Mouse (Mus musculus) heart, embryonic 15.5 days (tissue): Measurements from ENCODE around the gene Gm49340. TPM values are rescaled to one million over a fixed set of nuclear protein-coding genes. Genes with fewer than 3 reads are reported as not detected.

Experiments
- ATAC-seq: fragments of 200-750 bp; cut with Nextera tagmentation; replicated peaks from 2 replicates; pipeline ENCODE4 v1.8.0; 2017; ENCODE audit warnings: low read depth, moderate TSS enrichment; ENCODE audit not compliant: insufficient number of reproducible peaks, insufficient read depth, low FRiP score
- H3K27ac ChIP-seq: fragments of 300-500 bp; sonication (generic); 2 replicates; pipeline ENCODE4 v1.5.1; 2015; ENCODE audit warnings: mild to moderate bottlenecking, inconsistent platforms
- H3K27me3 ChIP-seq: fragments of 300-500 bp; sonication (generic); 2 replicates; pipeline ENCODE4 v1.6.1; 2015; ENCODE audit warnings: inconsistent platforms
- H3K36me3 ChIP-seq: fragments of 300-500 bp; sonication (generic); 2 replicates; pipeline ENCODE4 v1.6.1; 2015; ENCODE audit warnings: mild to moderate bottlenecking, inconsistent platforms
- H3K4me1 ChIP-seq: fragments of 300-500 bp; sonication (generic); replicated peaks from 2 replicates; pipeline ENCODE4 v1.6.1; 2015; ENCODE audit warnings: inconsistent platforms
- H3K4me2 ChIP-seq: fragments of 300-500 bp; sonication (generic); 2 replicates; pipeline ENCODE4 v1.6.1; 2015; ENCODE audit warnings: inconsistent platforms, mild to moderate bottlenecking, moderate library complexity
- H3K4me3 ChIP-seq: fragments of 300-500 bp; sonication (generic); 2 replicates; pipeline ENCODE4 v1.5.1; 2015; ENCODE audit warnings: mild to moderate bottlenecking, inconsistent platforms
- H3K9ac ChIP-seq: fragments of 300-500 bp; sonication (generic); 2 replicates; pipeline ENCODE4 v1.6.1; 2015; ENCODE audit warnings: mild to moderate bottlenecking, inconsistent platforms
- H3K9me3 ChIP-seq: fragments of 300-500 bp; sonication (generic); replicated peaks from 2 replicates; pipeline ENCODE4 v1.6.1; 2016; ENCODE audit warnings: inconsistent platforms
- WGBS: fragments of 180-500 bp; shearing (Covaris S2); methylation state at CpG from one replicate; pipeline ENCODE4 v1.1.7; 2015; ENCODE audit warnings: mixed read lengths; 5-methylcytosine and 5-hydroxymethylcytosine counted together
- polyA plus RNA-seq: library from polyadenylated mRNA; unstranded; fragments of >200 nt; fragmentation: Nextera tagmentation; extraction: Ambion mirVana; gene quantifications from 2 replicates; pipeline ENCODE4 v1.2.1, GENCODE M21; 2015

Gm49340 gene
- polyA plus RNA-seq, 1 experiment from 2014 or later = not detected

DNA sequence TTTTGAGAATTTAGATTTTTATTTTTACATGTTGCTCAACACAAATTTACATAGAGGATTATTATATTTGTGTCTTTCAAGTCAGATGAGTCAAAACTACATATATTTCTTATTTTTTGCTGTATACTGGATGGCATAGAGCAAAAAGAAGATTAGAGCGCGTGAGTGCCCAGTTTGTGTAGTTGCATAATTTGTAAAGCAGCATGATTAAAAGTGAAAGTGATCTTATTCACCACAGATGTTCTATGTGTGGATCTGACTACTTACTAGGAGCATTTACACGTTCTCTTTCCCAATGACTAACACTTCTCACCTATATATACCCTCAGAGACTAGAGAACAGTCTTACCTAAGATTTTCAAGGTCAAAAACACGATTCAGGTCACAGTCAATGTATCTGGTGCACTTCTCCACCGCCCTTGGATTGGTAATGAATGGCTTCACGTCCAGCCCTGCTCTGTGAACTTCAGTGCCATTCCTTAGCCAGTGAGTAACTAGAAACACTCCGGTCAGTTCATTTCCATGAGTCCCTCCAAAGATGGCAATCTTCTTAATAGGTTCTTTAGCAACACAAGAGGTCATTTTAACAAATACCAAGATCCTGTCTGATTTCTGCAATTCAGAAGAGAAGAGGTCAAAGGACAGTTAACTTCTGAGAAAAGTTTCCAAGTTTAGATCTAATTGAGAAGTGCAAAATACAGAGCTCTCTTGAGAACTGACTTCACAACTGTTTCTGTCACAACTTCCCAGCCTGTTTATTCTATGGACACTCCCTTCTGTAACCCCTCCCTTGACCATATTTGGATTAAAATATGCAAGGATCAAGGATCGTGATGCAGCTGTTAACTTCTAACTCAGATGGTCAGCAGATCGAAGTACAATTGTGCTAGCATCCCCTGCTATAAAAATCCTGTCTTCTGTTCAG lies 5.4 kb upstream of the Gm49340 start:
- Histone ChIP-seq H3K4me2 (no peak overlapping the region), H3K36me3 (no peaks in the 10 kb centered on the region), H3K9me3 (no peaks in the 10 kb centered on the region), H3K27me3 (no peaks in the 10 kb centered on the region), H3K4me1 (no peaks in the 10 kb centered on the region), H3K4me3 (no peak overlapping the region), H3K9ac (no peak overlapping the region), H3K27ac (no peak overlapping the region)
- no peak for ATAC-seq
- whole genome bisulfite sequencing = 61% methylated on average over 9 of the region's 9 CpGs

DNA sequence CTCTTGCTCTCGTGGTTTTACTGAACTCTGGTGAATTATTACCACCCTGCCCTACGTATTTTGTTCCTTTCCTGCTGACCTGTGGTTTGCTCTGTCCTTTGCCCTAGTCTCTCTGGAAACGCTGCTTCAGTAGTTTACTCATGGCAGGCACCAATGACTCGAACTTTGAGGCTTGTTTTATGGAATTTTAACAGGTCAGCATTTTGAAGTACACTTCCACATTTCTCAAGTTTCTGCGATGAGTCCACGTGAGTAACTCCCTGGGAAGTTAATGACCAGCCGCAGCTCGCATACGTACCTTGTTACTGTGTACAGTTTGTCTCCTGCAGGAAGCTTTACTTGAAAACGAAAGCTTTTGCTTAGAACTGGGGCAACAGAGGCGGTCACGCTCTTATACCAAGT lies 3.1 kb upstream of the Gm49340 start:
- Histone ChIP-seq H3K36me3 (no peaks in the 10 kb centered on the region), H3K4me2 (no peak overlapping the region), H3K27me3 (no peaks in the 10 kb centered on the region), H3K9ac (no peak overlapping the region), H3K27ac (no peak overlapping the region), H3K4me1 (no peaks in the 10 kb centered on the region), H3K4me3 (no peak overlapping the region), H3K9me3 (no peaks in the 10 kb centered on the region)
- ATAC-seq = no peak
- 52% methylated on average over 12 of the region's 12 CpGs for WGBS

DNA sequence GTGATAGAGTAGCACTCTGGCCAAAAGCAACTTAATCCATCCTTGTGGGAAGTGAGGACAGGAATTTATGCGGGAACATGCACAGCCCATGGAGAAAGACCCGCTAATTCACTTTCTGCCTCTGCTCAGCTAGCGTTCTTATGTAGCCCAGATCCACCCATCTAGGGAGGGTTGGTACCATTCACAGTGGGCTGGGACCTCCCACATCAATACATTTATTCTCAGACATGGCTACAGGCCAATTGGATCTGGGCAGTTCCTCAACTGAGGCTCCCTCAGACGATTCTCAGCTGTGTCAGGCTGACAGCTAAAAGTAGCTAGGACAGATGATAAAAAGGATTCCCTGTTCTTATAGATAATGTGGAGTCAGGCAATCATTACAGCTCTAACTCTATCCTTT lies 2.2 kb upstream of the Gm49340 start:
- no peaks in the 10 kb centered on the region for H3K4me1 ChIP-seq
- no peaks in the 10 kb centered on the region for H3K9me3 ChIP-seq
- H3K36me3 ChIP-seq = no peaks in the 10 kb centered on the region
- no peak for ATAC-seq
- no peak overlapping the region for H3K4me3 ChIP-seq
- H3K9ac ChIP-seq = no peak overlapping the region
- H3K27ac ChIP-seq = no peak overlapping the region
- H3K27me3 ChIP-seq = no peaks in the 10 kb centered on the region
- H3K4me2 ChIP-seq = no peak overlapping the region
- WGBS = 55% methylated on average over 4 of the region's 4 CpGs

DNA sequence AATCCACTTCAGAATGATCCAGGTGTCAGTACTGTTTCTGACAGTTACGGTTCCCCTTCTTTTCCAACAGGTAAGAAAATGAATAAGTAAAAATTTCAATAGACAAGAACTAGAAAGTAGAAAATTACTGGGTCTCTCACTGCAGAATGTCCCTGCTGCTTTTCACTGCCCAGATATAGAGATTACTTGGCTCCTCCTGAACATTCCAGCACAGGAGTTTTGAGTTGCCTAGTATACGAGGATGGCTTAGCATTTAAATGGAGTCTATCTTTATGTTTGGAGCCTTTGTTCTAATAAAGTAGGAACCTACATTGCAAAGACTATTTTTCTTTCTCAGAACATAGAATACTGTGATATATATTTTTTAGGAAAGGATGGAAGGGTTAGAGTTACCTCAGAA lies 3.8 kb downstream of the Gm49340 start:
- no peak for ATAC-seq
- H3K4me1 ChIP-seq = no peaks in the 10 kb centered on the region
- H3K4me3 ChIP-seq = no peak overlapping the region
- no peaks in the 10 kb centered on the region for H3K9me3 ChIP-seq
- H3K27me3 ChIP-seq = no peaks in the 10 kb centered on the region
- no peak overlapping the region for H3K4me2 ChIP-seq
- H3K9ac ChIP-seq = no peak overlapping the region
- H3K36me3 ChIP-seq = no peaks in the 10 kb centered on the region
- no peak overlapping the region for H3K27ac ChIP-seq
- whole genome bisulfite sequencing = 65% methylated on average over 2 of the region's 2 CpGs

DNA sequence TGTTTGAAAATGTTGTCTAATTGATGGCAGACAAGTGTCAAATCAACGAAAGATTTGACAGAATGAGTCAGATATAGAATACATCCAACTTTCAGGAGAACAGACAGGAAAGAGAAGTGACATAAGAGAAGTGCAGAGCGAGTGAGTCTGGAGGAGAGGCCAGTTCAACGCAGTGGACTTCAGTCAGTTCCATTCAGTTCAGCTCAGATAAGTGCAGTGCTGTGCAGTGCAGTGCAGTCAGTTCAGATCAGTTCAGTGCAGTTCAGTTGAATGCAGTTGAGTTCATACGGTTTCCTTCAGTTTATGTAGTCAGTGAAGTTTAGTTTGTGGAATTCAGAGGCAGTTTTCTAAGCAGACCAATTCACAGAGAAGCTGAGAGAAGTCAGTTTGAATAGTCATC lies 7.4 kb downstream of the Gm49340 start:
- H3K9ac ChIP-seq = no peak overlapping the region
- no peak for ATAC-seq
- no peak overlapping the region for H3K4me2 ChIP-seq
- no peaks in the 10 kb centered on the region for H3K9me3 ChIP-seq
- no peaks in the 10 kb centered on the region for H3K36me3 ChIP-seq
- H3K4me1 ChIP-seq = no peaks in the 10 kb centered on the region
- WGBS = 59% methylated on average over 4 of the region's 4 CpGs
- no peaks in the 10 kb centered on the region for H3K27me3 ChIP-seq
- no peak overlapping the region for H3K27ac ChIP-seq
- H3K4me3 ChIP-seq = no peak overlapping the region

DNA sequence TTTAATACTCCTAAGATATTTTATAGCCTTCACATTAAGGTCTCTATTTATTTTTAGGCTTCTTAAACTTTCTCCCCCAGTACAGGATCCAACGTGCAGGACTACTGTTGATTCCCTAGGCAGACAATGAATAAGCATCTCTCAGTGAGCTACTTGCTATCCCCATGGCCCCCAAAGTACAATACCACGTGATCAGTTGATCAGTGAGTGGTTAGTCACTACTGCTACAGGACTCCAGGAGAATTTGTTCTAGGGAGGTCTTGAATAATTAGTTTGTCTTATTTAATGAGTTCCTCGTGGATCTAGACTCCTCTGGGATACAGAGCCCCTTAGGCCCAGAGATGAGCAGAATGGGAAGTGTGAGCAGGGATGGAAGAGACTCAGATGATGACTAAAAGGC lies 20.9 kb downstream of the Gm49340 start, which contains the start of gene Olfr20:
Olfr20 (plus strand) TSS at position 301 of the 400 bp plus-strand sequence.
- Histone ChIP-seq H3K4me1 (no peaks in the 10 kb centered on the region), H3K9me3 (no peaks in the 10 kb centered on the region), H3K4me3 (no peak within 1 kb of the TSS), H3K4me2 (no peak within 1 kb of the TSS), H3K27ac (no peak within 1 kb of the TSS), H3K36me3 (no peaks in the 10 kb centered on the region), H3K27me3 (no peaks in the 10 kb centered on the region), H3K9ac (no peak within 1 kb of the TSS)
- 32% methylated on average over 3 of the region's 3 CpGs for WGBS
- no peak for ATAC-seq

DNA sequence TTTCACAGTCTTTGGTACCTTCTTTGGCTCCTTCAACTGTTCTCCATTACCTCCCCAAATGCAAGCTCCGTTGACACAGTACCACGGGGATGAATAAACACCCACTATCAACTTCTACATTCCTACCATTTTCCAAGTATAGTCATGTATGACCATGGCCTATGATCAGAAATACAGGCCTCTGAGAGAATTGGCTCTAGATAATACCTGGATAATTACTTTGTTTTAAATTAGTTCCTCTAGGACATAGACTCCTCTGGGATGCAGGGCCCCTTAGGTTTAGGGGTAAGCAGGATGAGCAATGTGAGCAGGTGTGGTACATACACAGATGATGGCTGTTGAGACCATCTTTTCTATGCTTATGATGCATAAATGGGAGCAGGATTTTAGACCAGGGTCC lies 41.4 kb downstream of the Gm49340 start, which contains the start of gene Olfr376:
Olfr376 (plus strand) TSS at position 301 of the 400 bp plus-strand sequence.
- no peak within 1 kb of the TSS for H3K9ac ChIP-seq
- no peaks in the 10 kb centered on the region for H3K9me3 ChIP-seq
- no peaks in the 10 kb centered on the region for H3K36me3 ChIP-seq
- no peak within 1 kb of the TSS for H3K4me2 ChIP-seq
- ATAC-seq = no peak
- no peak within 1 kb of the TSS for H3K27ac ChIP-seq
- WGBS = 69% methylated on average over 2 of the region's 2 CpGs
- H3K4me1 ChIP-seq = no peaks in the 10 kb centered on the region
- no peak within 1 kb of the TSS for H3K4me3 ChIP-seq
- H3K27me3 ChIP-seq = no peaks in the 10 kb centered on the region

DNA sequence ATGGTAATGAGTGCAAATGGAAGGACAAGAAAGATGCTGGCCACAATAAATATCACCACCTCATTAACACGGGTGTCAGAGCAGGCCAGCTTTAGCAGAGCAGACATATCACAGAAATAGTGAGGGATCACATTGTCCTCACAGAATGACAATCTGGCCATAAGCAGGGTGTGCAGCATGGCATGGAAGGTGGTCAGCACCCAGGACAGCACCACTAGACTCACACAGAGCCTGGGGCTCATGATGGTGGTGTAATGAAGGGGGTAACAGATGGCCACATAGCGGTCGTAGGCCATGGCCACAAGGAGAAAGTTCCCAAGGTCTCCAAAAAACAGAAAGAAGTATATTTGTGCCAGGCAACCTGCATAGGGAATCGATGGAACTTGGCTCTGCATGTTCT lies 65.8 kb downstream of the Gm49340 start:
- Histone ChIP-seq H3K36me3 (no peaks in the 10 kb centered on the region), H3K27me3 (no peaks in the 10 kb centered on the region), H3K27ac (no peak overlapping the region), H3K9me3 (no peaks in the 10 kb centered on the region), H3K4me3 (no peak overlapping the region), H3K4me1 (no peaks in the 10 kb centered on the region), H3K9ac (no peak overlapping the region), H3K4me2 (no peak overlapping the region)
- WGBS = 64% methylated on average over 4 of the region's 4 CpGs
- ATAC-seq = no peak

DNA sequence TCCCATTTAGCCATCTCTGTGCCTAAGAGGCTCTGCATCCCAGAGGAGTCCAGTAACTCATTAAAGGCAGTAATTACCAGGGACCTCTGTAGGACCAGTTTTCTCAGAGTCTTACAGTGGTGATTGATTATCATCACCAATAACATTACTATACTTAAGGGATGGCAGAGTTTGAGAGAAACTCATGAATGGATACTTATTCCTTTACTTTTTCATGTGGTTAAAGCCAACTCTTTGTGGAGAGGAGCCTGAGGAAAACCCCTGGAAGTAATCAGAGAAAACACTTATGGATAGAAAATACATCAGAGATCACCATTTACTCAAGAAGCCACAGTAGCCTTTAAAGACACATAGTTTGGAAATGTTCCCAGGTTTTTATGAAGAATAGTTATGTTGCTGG lies 70.0 kb downstream of the Gm49340 start, which contains the start of gene Olfr1:
Olfr1 (minus strand) TSS at position 101 of the 400 bp plus-strand sequence.
- no peak within 1 kb of the TSS for H3K9ac ChIP-seq
- H3K36me3 ChIP-seq = no peaks in the 10 kb centered on the region
- no peak within 1 kb of the TSS for H3K4me3 ChIP-seq

More for the DNA sequence above, 70.0 kb downstream of the Gm49340 start, which contains the start of gene Olfr1:
- no peaks in the 10 kb centered on the region for H3K9me3 ChIP-seq
- H3K27ac ChIP-seq = no peak within 1 kb of the TSS
- H3K27me3 ChIP-seq = no peaks in the 10 kb centered on the region
- H3K4me1 ChIP-seq = no peaks in the 10 kb centered on the region
- no peak for ATAC-seq
- H3K4me2 ChIP-seq = no peak within 1 kb of the TSS

Other genes starting within 250 kb of the Gm49340 start
- 0.30 and 1.8 TPM in 2 replicates for gene Itgae, start 239.2 kb upstream of the Gm49340 start, polyA plus RNA-seq
- gene Haspin, start 191.4 kb upstream of the Gm49340 start, polyA plus RNA-seq = 10.0 and 11.4 TPM in 2 replicates
- gene P2rx5, start 169.3 kb upstream of the Gm49340 start, polyA plus RNA-seq = 2.0 TPM in 2 replicates
- 90.7 and 98.9 TPM in 2 replicates for gene Emc6, start 152.7 kb upstream of the Gm49340 start, polyA plus RNA-seq
- 222 and 231 TPM in 2 replicates for gene Tax1bp3, start 152.7 kb upstream of the Gm49340 start, polyA plus RNA-seq
- gene Ctns, start 130.7 kb upstream of the Gm49340 start, polyA plus RNA-seq = 12.5 and 13.2 TPM in 2 replicates
- gene Shpk, start 130.3 kb upstream of the Gm49340 start, polyA plus RNA-seq = 0.76 and 1.1 TPM in 2 replicates
- 0.06 and 0.11 TPM in 2 replicates for gene Trpv1, start 95.4 kb upstream of the Gm49340 start, polyA plus RNA-seq
- 0.11 TPM in 2 replicates for gene Trpv3, start 62.4 kb upstream of the Gm49340 start, polyA plus RNA-seq
- gene Aspa, start 145 bp upstream of the Gm49340 start, polyA plus RNA-seq = 0.29 and 0.72 TPM in 2 replicates
- gene Spata22, start within 50 bp of the Gm49340 start, polyA plus RNA-seq = not detected in 2 replicates
- gene Olfr20, start 21.0 kb downstream of the Gm49340 start, polyA plus RNA-seq = not detected in 2 replicates
- gene Olfr376, start 41.5 kb downstream of the Gm49340 start, polyA plus RNA-seq = not detected in 2 replicates
- gene Olfr1, start 69.9 kb downstream of the Gm49340 start, polyA plus RNA-seq = not detected in 2 replicates
- not detected in 2 replicates for gene Olfr378, start 98.7 kb downstream of the Gm49340 start, polyA plus RNA-seq
- not detected in 2 replicates for gene Olfr380, start 127.8 kb downstream of the Gm49340 start, polyA plus RNA-seq
- not detected in 2 replicates for gene Olfr381, start 161.9 kb downstream of the Gm49340 start, polyA plus RNA-seq
- not detected in 2 replicates for gene Olfr382, start 187.5 kb downstream of the Gm49340 start, polyA plus RNA-seq